Mouse (Mus musculus): ENCODE measurements around the gene Mfap4. TPM values are rescaled to one million over a fixed set of nuclear protein-coding genes. Genes with fewer than 3 reads are reported as not detected.

Mfap4 gene
- total and polyA plus RNA-seq, 2 experiments from 2014 or later, result 39.1 to 54.5 TPM

GRCm38 (mm10) chr11:61476786-61477382 is 8.3 kb upstream of the Mfap4 start:
- DNase-seq (ENCODE audit: low spot score), result no peak
- Histone ChIP-seq H3K27me3 (ENCODE audit: control insufficient read depth, insufficient read depth, low read length) (no peaks in the 10 kb centered on the region), H3K27ac (ENCODE audit: low read depth) (no peak overlapping the region), H3K4me1 (ENCODE audit: control insufficient read depth, insufficient read depth) (no peaks in the 10 kb centered on the region), H3K4me3 (ENCODE audit: low read depth, low read length) (no peak overlapping the region), H3K9me3 (replicated peaks; ENCODE audit: control insufficient read depth, low read length) (no peaks in the 10 kb centered on the region), H3K36me3 (replicated peaks; ENCODE audit: control insufficient read depth, insufficient read depth, low read length) (no peaks in the 10 kb centered on the region), H3K9ac (replicated peaks; ENCODE audit: low read depth, low read length) (no peak overlapping the region), H3K4me2 (ENCODE audit: low read depth, low read length) (no peak overlapping the region)
- TF ChIP-seq CTCF (IDR thresholded peaks at IDR 0.05; ENCODE audit: low read depth) (no peak), EP300 (IDR thresholded peaks at IDR 0.05; ENCODE audit: low read depth) (no peak)
- WGBS, result 62% methylated on average over 12 of the region's 12 CpGs
- ATAC-seq (ENCODE audit: insufficient read depth, low read depth), result no peak

- ATAC-seq (ENCODE audit: insufficient read depth, low read depth) (no peak), DNase-seq (ENCODE audit: low spot score) (no peak)
- no peaks in the 10 kb centered on the region for H3K27me3 ChIP-seq (ENCODE audit: control insufficient read depth, insufficient read depth, low read length)
- H3K4me3 ChIP-seq (ENCODE audit: low read depth, low read length), result no peak overlapping the region
- H3K4me2 ChIP-seq (ENCODE audit: low read depth, low read length), result no peak overlapping the region
- no peaks in the 10 kb centered on the region for H3K4me1 ChIP-seq (ENCODE audit: control insufficient read depth, insufficient read depth)
- H3K27ac ChIP-seq (ENCODE audit: low read depth), result no peak overlapping the region
- no peak overlapping the region for H3K9ac ChIP-seq (replicated peaks; ENCODE audit: low read depth, low read length)
- no peaks in the 10 kb centered on the region for H3K36me3 ChIP-seq (replicated peaks; ENCODE audit: control insufficient read depth, insufficient read depth, low read length)
- 70% methylated on average over 17 of the region's 17 CpGs for WGBS
- TF ChIP-seq CTCF (IDR thresholded peaks at IDR 0.05; ENCODE audit: low read depth), result no peak
- no peak for TF ChIP-seq EP300 (IDR thresholded peaks at IDR 0.05; ENCODE audit: low read depth)
- H3K9me3 ChIP-seq (replicated peaks; ENCODE audit: control insufficient read depth, low read length), result no peaks in the 10 kb centered on the region
These were observed 7.4 kb upstream of the Mfap4 start for GRCm38 (mm10) chr11:61477566-61478508.

- ATAC-seq (ENCODE audit: insufficient read depth, low read depth), result no peak
- Histone ChIP-seq H3K9ac (replicated peaks; ENCODE audit: low read depth, low read length) (no peak overlapping the region), H3K27me3 (ENCODE audit: control insufficient read depth, insufficient read depth, low read length) (no peaks in the 10 kb centered on the region), H3K27ac (ENCODE audit: low read depth) (no peak overlapping the region), H3K36me3 (replicated peaks; ENCODE audit: control insufficient read depth, insufficient read depth, low read length) (no peaks in the 10 kb centered on the region), H3K4me2 (ENCODE audit: low read depth, low read length) (no peak overlapping the region), H3K9me3 (replicated peaks; ENCODE audit: control insufficient read depth, low read length) (no peaks in the 10 kb centered on the region), H3K4me3 (ENCODE audit: low read depth, low read length) (no peak overlapping the region), H3K4me1 (ENCODE audit: control insufficient read depth, insufficient read depth) (no peaks in the 10 kb centered on the region)
- DNase-seq (ENCODE audit: low spot score), result no peak
- 81% methylated on average over 4 of the region's 4 CpGs for WGBS
- no peak for TF ChIP-seq EP300 (IDR thresholded peaks at IDR 0.05; ENCODE audit: low read depth)
- TF ChIP-seq CTCF (IDR thresholded peaks at IDR 0.05; ENCODE audit: low read depth), result no peak
These were observed 6.4 kb upstream of the Mfap4 start for GRCm38 (mm10) chr11:61478788-61479187.

- Histone ChIP-seq H3K4me2 (ENCODE audit: low read depth, low read length) (no peak overlapping the region), H3K4me1 (ENCODE audit: control insufficient read depth, insufficient read depth) (no peaks in the 10 kb centered on the region), H3K9ac (replicated peaks; ENCODE audit: low read depth, low read length) (no peak overlapping the region), H3K4me3 (ENCODE audit: low read depth, low read length) (no peak overlapping the region), H3K27ac (ENCODE audit: low read depth) (no peak overlapping the region), H3K36me3 (replicated peaks; ENCODE audit: control insufficient read depth, insufficient read depth, low read length) (no peaks in the 10 kb centered on the region), H3K27me3 (ENCODE audit: control insufficient read depth, insufficient read depth, low read length) (no peaks in the 10 kb centered on the region), H3K9me3 (replicated peaks; ENCODE audit: control insufficient read depth, low read length) (no peaks in the 10 kb centered on the region)
- no peak for TF ChIP-seq EP300 (IDR thresholded peaks at IDR 0.05; ENCODE audit: low read depth)
- TF ChIP-seq CTCF (IDR thresholded peaks at IDR 0.05; ENCODE audit: low read depth), result no peak
- no peak for DNase-seq (ENCODE audit: low spot score)
- no peak for ATAC-seq (ENCODE audit: insufficient read depth, low read depth)
- 71% methylated on average over 9 of the region's 9 CpGs for WGBS
These were observed 3.8 kb upstream of the Mfap4 start for GRCm38 (mm10) chr11:61481239-61482090.

- no peak overlapping the region for H3K4me3 ChIP-seq (ENCODE audit: low read depth, low read length)
- H3K4me1 ChIP-seq (ENCODE audit: control insufficient read depth, insufficient read depth), result peaks cover 8% of the 10 kb centered on the region; the same call in 1 of the 2 replicates
- H3K9ac ChIP-seq (replicated peaks; ENCODE audit: low read depth, low read length), result no peak overlapping the region
- ATAC-seq (ENCODE audit: insufficient read depth, low read depth) (no peak), DNase-seq (ENCODE audit: low spot score) (no peak)
- H3K27ac ChIP-seq (ENCODE audit: low read depth), result no peak overlapping the region
- H3K27me3 ChIP-seq (ENCODE audit: control insufficient read depth, insufficient read depth, low read length), result no peaks in the 10 kb centered on the region
- H3K4me2 ChIP-seq (ENCODE audit: low read depth, low read length), result no peak overlapping the region
- peaks cover 4% of the 10 kb centered on the region for H3K36me3 ChIP-seq (replicated peaks; ENCODE audit: control insufficient read depth, insufficient read depth, low read length)
- 90% methylated on average over 13 of the region's 13 CpGs for WGBS
- TF ChIP-seq EP300 (IDR thresholded peaks at IDR 0.05; ENCODE audit: low read depth), result no peak
- no peak for TF ChIP-seq CTCF (IDR thresholded peaks at IDR 0.05; ENCODE audit: low read depth)
- no peaks in the 10 kb centered on the region for H3K9me3 ChIP-seq (replicated peaks; ENCODE audit: control insufficient read depth, low read length)
These were observed 1.9 kb upstream of the Mfap4 start for GRCm38 (mm10) chr11:61483226-61483845.
